Mouse (Mus musculus) kidney, adult 11 months (tissue): Measurements from ENCODE around the gene Psen2.

Experiments used
- DNase-seq: peaks from one replicate; pipeline ENCODE4 v3.0.0; 2022

Psen2 gene

GRCm38 (mm10) chr1:180263364-180263997 lies at the start of gene Psen2:
Psen2 (minus strand) TSS chr1:180263438.
- DNase-seq: no peak

- no peak for DNase-seq
Observed at GRCm38 (mm10) chr1:180312792-180313311, 49.6 kb upstream of the Psen2 start.

GRCm38 (mm10) chr1:180312286-180312685 lies 49.0 kb upstream of the Psen2 start:
- DNase-seq: no peak

GRCm38 (mm10) chr1:180308897-180309296 lies 45.7 kb upstream of the Psen2 start:
- DNase-seq: no peak

- no peak for DNase-seq
Observed at GRCm38 (mm10) chr1:180307661-180308060, 44.4 kb upstream of the Psen2 start.

GRCm38 (mm10) chr1:180306889-180307288 lies 43.7 kb upstream of the Psen2 start:
- no peak for DNase-seq

- DNase-seq: no peak
Observed at GRCm38 (mm10) chr1:180303600-180303999, 40.4 kb upstream of the Psen2 start.

- no peak for DNase-seq
Observed at GRCm38 (mm10) chr1:180302253-180303120, 39.2 kb upstream of the Psen2 start.

GRCm38 (mm10) chr1:180300997-180301396 lies 37.8 kb upstream of the Psen2 start:
- DNase-seq: no peak

- no peak for DNase-seq
Observed at GRCm38 (mm10) chr1:180300292-180300691, 37.1 kb upstream of the Psen2 start.

- no peak for DNase-seq
Observed at GRCm38 (mm10) chr1:180299697-180300096, 36.5 kb upstream of the Psen2 start.

GRCm38 (mm10) chr1:180296088-180296487 lies 32.9 kb upstream of the Psen2 start:
- no peak for DNase-seq

GRCm38 (mm10) chr1:180290358-180290757 lies 27.1 kb upstream of the Psen2 start:
- DNase-seq: no peak

- no peak for DNase-seq
Observed at GRCm38 (mm10) chr1:180289788-180290187, 26.6 kb upstream of the Psen2 start.

- no peak for DNase-seq
Observed at GRCm38 (mm10) chr1:180288872-180289468, 25.7 kb upstream of the Psen2 start.

GRCm38 (mm10) chr1:180288227-180288626 lies 25.0 kb upstream of the Psen2 start:
- no peak for DNase-seq

- no peak for DNase-seq
Observed at GRCm38 (mm10) chr1:180286081-180286831, 23.0 kb upstream of the Psen2 start.

GRCm38 (mm10) chr1:180283813-180284768 lies 20.9 kb upstream of the Psen2 start:
- DNase-seq: peak; percentile 78

- DNase-seq: no peak
Observed at GRCm38 (mm10) chr1:180282581-180282980, 19.3 kb upstream of the Psen2 start.

GRCm38 (mm10) chr1:180279648-180280047 lies 16.4 kb upstream of the Psen2 start:
- peak; percentile 96 for DNase-seq

GRCm38 (mm10) chr1:180277563-180277962 lies 14.3 kb upstream of the Psen2 start:
- peak; percentile 57 for DNase-seq
